Comparison of ENCODE assay signal across 8 mouse cellular contexts in the genomic region with DNA sequence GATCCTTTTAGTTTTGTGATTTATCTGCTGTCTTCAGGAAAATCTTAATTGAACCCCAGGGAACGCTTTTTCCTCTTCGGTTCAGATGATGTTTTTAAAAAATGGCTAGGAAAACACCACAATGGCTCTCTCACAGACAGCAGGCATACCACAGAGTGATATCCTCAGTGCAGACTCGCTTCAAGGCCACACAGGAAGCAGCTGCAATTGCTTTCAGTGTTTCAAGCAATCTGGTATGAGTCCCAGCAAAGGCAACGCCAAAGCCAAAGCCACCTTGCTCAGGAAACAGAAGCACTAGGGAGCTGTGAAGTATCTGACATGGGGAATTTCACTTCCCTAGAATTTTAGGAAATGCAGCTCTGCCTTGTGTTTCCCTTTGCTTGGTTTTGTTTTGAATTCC. TPM values are rescaled to one million over a fixed set of nuclear protein-coding genes. Genes with fewer than 3 reads are reported as not detected.
A peak's percentile ranks its signal among the peaks of the same experiment; 100 is the strongest.
DNase-seq lines count a peak whose midpoint lies in the region; ATAC-seq lines count a peak whose summit lies in the region.

No protein-coding gene starts in this region.

- no peak overlapping the region for H3K4me3 ChIP-seq in midbrain, embryonic 14.5 days (replicated peaks; ENCODE audit: low read depth, low read length)
- no peak overlapping the region for H3K4me3 ChIP-seq in midbrain, embryonic 13.5 days (replicated peaks)
- H3K4me3 ChIP-seq in kidney, embryonic 14.5 days (ENCODE audit: low read length): no peak overlapping the region

- no peaks in the 10 kb centered on the region for H3K4me1 ChIP-seq in midbrain, embryonic 14.5 days (ENCODE audit: control insufficient read depth, insufficient read depth, low read length)
- H3K4me1 ChIP-seq in midbrain, embryonic 13.5 days (replicated peaks): no peaks in the 10 kb centered on the region
- H3K4me1 ChIP-seq in kidney, embryonic 14.5 days (ENCODE audit: control insufficient read depth, insufficient read depth, low read length): no peaks in the 10 kb centered on the region

- 60% methylated on average over 4 of the region's 4 CpGs for WGBS in midbrain, embryonic 14.5 days
- 62% methylated on average over 4 of the region's 4 CpGs for WGBS in midbrain, embryonic 13.5 days
- WGBS in kidney, embryonic 14.5 days: 27% methylated on average over 4 of the region's 4 CpGs

- H3K9ac ChIP-seq in midbrain, embryonic 14.5 days (replicated peaks; ENCODE audit: low read length): no peak overlapping the region
- no peak overlapping the region for H3K9ac ChIP-seq in midbrain, embryonic 13.5 days (replicated peaks)
- H3K9ac ChIP-seq in kidney, embryonic 14.5 days (ENCODE audit: low read depth, low read length): no peak overlapping the region

- no peak for ATAC-seq in midbrain, embryonic 14.5 days (ENCODE audit: low FRiP score, low TSS enrichment)
- no peak for ATAC-seq in midbrain, embryonic 13.5 days
- 0 out of 2 replicates have a peak, but pooled peaks have one; percentile 35 for ATAC-seq in kidney, embryonic 14.5 days (ENCODE audit: low FRiP score, low TSS enrichment)

- H3K27me3 ChIP-seq in midbrain, embryonic 14.5 days (ENCODE audit: control insufficient read depth, insufficient read depth, low read length): no peaks in the 10 kb centered on the region
- no peaks in the 10 kb centered on the region for H3K27me3 ChIP-seq in midbrain, embryonic 13.5 days
- H3K27me3 ChIP-seq in kidney, embryonic 14.5 days (ENCODE audit: control insufficient read depth, insufficient read depth, low read length): no peaks in the 10 kb centered on the region

- no peaks in the 10 kb centered on the region for H3K9me3 ChIP-seq in midbrain, embryonic 14.5 days (ENCODE audit: control insufficient read depth, low read length)
- no peaks in the 10 kb centered on the region for H3K9me3 ChIP-seq in midbrain, embryonic 13.5 days
- H3K9me3 ChIP-seq in kidney, embryonic 14.5 days (ENCODE audit: control insufficient read depth, low read length): no peaks in the 10 kb centered on the region

- H3K36me3 ChIP-seq in midbrain, embryonic 14.5 days (ENCODE audit: control insufficient read depth, insufficient read depth, low read length): no peaks in the 10 kb centered on the region
- H3K36me3 ChIP-seq in midbrain, embryonic 13.5 days: no peaks in the 10 kb centered on the region
- no peaks in the 10 kb centered on the region for H3K36me3 ChIP-seq in kidney, embryonic 14.5 days (ENCODE audit: control insufficient read depth, insufficient read depth, low read length)

- no peak overlapping the region for H3K4me2 ChIP-seq in midbrain, embryonic 14.5 days (ENCODE audit: low read length)
- H3K4me2 ChIP-seq in midbrain, embryonic 13.5 days (replicated peaks): no peak overlapping the region
- no peak overlapping the region for H3K4me2 ChIP-seq in kidney, embryonic 14.5 days (replicated peaks; ENCODE audit: low read depth, low read length)

- H3K27ac ChIP-seq in midbrain, embryonic 14.5 days (replicated peaks; ENCODE audit: low read depth, low read length): 0 out of 2 replicates have a peak overlapping the region, but pooled peaks have one; percentile 32
- no peak overlapping the region for H3K27ac ChIP-seq in midbrain, embryonic 13.5 days
- H3K27ac ChIP-seq in kidney, embryonic 14.5 days (ENCODE audit: low read depth, low read length): peak overlapping the region; percentile 45; the same call in 1 of the 2 replicates

- peak; percentile 19 for DNase-seq in midbrain, embryonic 14.5 days
- DNase-seq in embryo, embryonic 10 days (ENCODE audit: low spot score): peak; percentile 56
- peak; percentile 78 to 93 for DNase-seq in heart, adult 9 months (ENCODE audit: low spot score in 2 of 2)
- peak; percentile 48 for DNase-seq in neural tube, embryonic 10.5 days (ENCODE audit: extremely low spot score, low spot score)
- DNase-seq in right cerebral cortex, postnatal 4 days: no peak
- no peak for DNase-seq in spleen, adult 12 weeks (ENCODE audit: low spot score)

RNA-seq across cellular contexts. Expression of gene Abca1, which starts 27.4 kb away (rescaled TPM):
- polyA plus RNA-seq in midbrain, embryonic 14.5 days (2014; fragmentation: Nextera tagmentation; extraction: Ambion mirVana): 9.0 and 16.9 TPM in 2 replicates
- polyA plus RNA-seq in midbrain, embryonic 13.5 days (2015; fragmentation: Nextera tagmentation; extraction: Ambion mirVana): 8.3 and 8.7 TPM in 2 replicates
- 3.4 and 5.6 TPM in 2 replicates for polyA plus RNA-seq in kidney, embryonic 14.5 days (2014; fragmentation: Nextera tagmentation; extraction: Ambion mirVana)

Comparison
In these comparisons a context has a peak if more than half of its experiments do, and no peak if none do; other contexts are left out.
1. DNase-seq: peak in midbrain, embryonic 14.5 days (single experiment), embryo, embryonic 10 days (single experiment), heart, adult 9 months (2 of 2) and neural tube, embryonic 10.5 days (single experiment); none in right cerebral cortex, postnatal 4 days (single experiment) and spleen, adult 12 weeks (single experiment).